Mouse (Mus musculus) heart, postnatal 0 days (tissue): ENCODE results near the gene Gm21887. TPM values are rescaled to one million over a fixed set of nuclear protein-coding genes. Genes with fewer than 3 reads are reported as not detected.
"Not testable (repeated sequence)": the region's sequence is repeated elsewhere in the genome, so short reads cannot be mapped to it uniquely, and the experiment has no call there.

Experiments used
- ATAC-seq: fragments of 200-750 bp; cut with Nextera tagmentation; 2 replicates; pipeline ENCODE4 v1.8.0; 2017; ENCODE audit warnings: low read depth, moderate number of reproducible peaks, moderate library complexity; ENCODE audit not compliant: insufficient read depth
- DNase-seq: peaks from one replicate; pipeline ENCODE4 v3.0.0-alpha.2; 2016; ENCODE audit warnings: low spot score
- H3K27ac ChIP-seq: fragments of 300-500 bp; sonication (generic); 2 replicates; pipeline ENCODE4 v1.5.1; 2014; ENCODE audit warnings: low read depth, mild to moderate bottlenecking
- H3K27me3 ChIP-seq: fragments of 300-500 bp; sonication (generic); 2 replicates; pipeline ENCODE4 v1.6.1; 2014; ENCODE audit warnings: low read length, mixed read lengths; ENCODE audit not compliant: control insufficient read depth, insufficient read depth
- H3K36me3 ChIP-seq: fragments of 300-500 bp; sonication (generic); replicated peaks from 2 replicates; pipeline ENCODE4 v1.6.1; 2014; ENCODE audit warnings: low read length, mixed read lengths; ENCODE audit not compliant: control insufficient read depth, insufficient read depth
- H3K4me1 ChIP-seq: fragments of 300-500 bp; sonication (generic); 2 replicates; pipeline ENCODE4 v1.6.1; 2014; ENCODE audit warnings: antibody characterized with exemption; ENCODE audit not compliant: control insufficient read depth, insufficient read depth
- H3K4me2 ChIP-seq: fragments of 300-500 bp; sonication (generic); 2 replicates; pipeline ENCODE4 v1.6.1; 2014; ENCODE audit warnings: low read depth, mild to moderate bottlenecking, low read length, moderate library complexity
- H3K4me3 ChIP-seq: fragments of 300-500 bp; sonication (generic); 2 replicates; pipeline ENCODE4 v1.5.1; 2014; ENCODE audit warnings: low read depth, low read length
- H3K9ac ChIP-seq: fragments of 300-500 bp; sonication (generic); replicated peaks from 2 replicates; pipeline ENCODE4 v1.6.1; 2014; ENCODE audit warnings: low read depth, low read length, mixed read lengths
- H3K9me3 ChIP-seq: fragments of 300-500 bp; sonication (generic); replicated peaks from 2 replicates; pipeline ENCODE4 v1.6.1; 2016; ENCODE audit warnings: low read length; ENCODE audit not compliant: control insufficient read depth
- CTCF ChIP-seq: IDR thresholded peaks from 2 replicates; pipeline ENCODE4 v1.5.1; 2016; ENCODE audit warnings: antibody characterized with exemption, control low read depth, low read depth
- WGBS: fragments of 180-500 bp; shearing (Covaris S2); extraction: QIAGEN DNeasy Blood & Tissue Kit; methylation state at CpG from one replicate; pipeline ENCODE4 v1.1.7; 2014; 5-methylcytosine and 5-hydroxymethylcytosine counted together
- polyA plus RNA-seq: library from polyadenylated mRNA; unstranded; fragments of >200 nt; fragmentation: Nextera tagmentation; extraction: Ambion mirVana; gene quantifications from 2 replicates; pipeline ENCODE4 v1.2.1, GENCODE M21; 2015
- total RNA-seq: library from RNA; depleted of rRNA; stranded (reverse); fragments of >200 nt; gene quantifications from 2 replicates; pipeline ENCODE4 v1.2.3, GENCODE M21; 2014; ENCODE audit warnings: low replicate concordance

Gm21887 gene
- total and polyA plus RNA-seq, 2 experiments from 2014 or later = 0.88 to 32.6 TPM

GRCm38 (mm10) chrX:170004793-170005192, 4.7 kb upstream of the Gm21887 start:
- WGBS = 46% methylated on average over 5 of the region's 5 CpGs
- H3K36me3 ChIP-seq, DNase-seq, H3K27me3 ChIP-seq, H3K9ac ChIP-seq, H3K4me1 ChIP-seq, H3K4me2 ChIP-seq, ATAC-seq, H3K4me3 ChIP-seq, H3K27ac ChIP-seq: not testable (repeated sequence)
- H3K9me3 ChIP-seq = peaks cover 27% of the 10 kb centered on the region

- not testable (repeated sequence) for H3K27ac ChIP-seq, H3K9ac ChIP-seq, H3K27me3 ChIP-seq, ATAC-seq, H3K4me2 ChIP-seq, DNase-seq, H3K36me3 ChIP-seq, H3K4me3 ChIP-seq, H3K4me1 ChIP-seq
- 29% methylated on average over 13 of the region's 13 CpGs for WGBS
- H3K9me3 ChIP-seq = peaks cover 27% of the 10 kb centered on the region
Measured at GRCm38 (mm10) chrX:170005194-170005593, 4.3 kb upstream of the Gm21887 start.

GRCm38 (mm10) chrX:170005695-170006297, 3.7 kb upstream of the Gm21887 start:
- not testable (repeated sequence) for H3K27me3 ChIP-seq, DNase-seq, H3K4me1 ChIP-seq, H3K4me3 ChIP-seq, H3K4me2 ChIP-seq, H3K27ac ChIP-seq, H3K36me3 ChIP-seq, ATAC-seq, H3K9ac ChIP-seq
- H3K9me3 ChIP-seq = peaks cover 26% of the 10 kb centered on the region
- 65% methylated on average over 1 of the region's 1 CpGs for WGBS

- 63% methylated on average over 3 of the region's 3 CpGs for WGBS
- not testable (repeated sequence) for H3K27ac ChIP-seq, H3K4me3 ChIP-seq, ATAC-seq, H3K36me3 ChIP-seq, H3K4me2 ChIP-seq, H3K9ac ChIP-seq, H3K27me3 ChIP-seq, H3K4me1 ChIP-seq
- DNase-seq = peak; percentile 2
- peaks cover 30% of the 10 kb centered on the region for H3K9me3 ChIP-seq
Measured at GRCm38 (mm10) chrX:170006694-170007247, 2.7 kb upstream of the Gm21887 start.

- peaks cover 30% of the 10 kb centered on the region for H3K9me3 ChIP-seq
Measured at GRCm38 (mm10) chrX:170007375-170008178, 1.9 kb upstream of the Gm21887 start.

GRCm38 (mm10) chrX:170008179-170008467, 1.3 kb upstream of the Gm21887 start:
- not testable (repeated sequence) for H3K9ac ChIP-seq, H3K27me3 ChIP-seq, H3K36me3 ChIP-seq, H3K4me3 ChIP-seq, H3K4me1 ChIP-seq, H3K27ac ChIP-seq, H3K4me2 ChIP-seq, ATAC-seq
- H3K9me3 ChIP-seq = peaks cover 30% of the 10 kb centered on the region
- DNase-seq = peak; percentile 3

More at GRCm38 (mm10) chrX:170007375-170008178, 1.9 kb upstream of the Gm21887 start:
- H3K4me2 ChIP-seq, ATAC-seq, H3K27ac ChIP-seq, H3K4me1 ChIP-seq, H3K36me3 ChIP-seq, H3K4me3 ChIP-seq, H3K27me3 ChIP-seq, H3K9ac ChIP-seq: not testable (repeated sequence)
- peak; percentile 2 for DNase-seq
- 0 out of 2 replicates have a peak, but pooled peaks have one; percentile 7 for TF ChIP-seq CTCF
- 53% methylated on average over 2 of the region's 2 CpGs for WGBS

- H3K9ac ChIP-seq, H3K27me3 ChIP-seq, H3K36me3 ChIP-seq, H3K27ac ChIP-seq, H3K4me3 ChIP-seq, H3K4me1 ChIP-seq, H3K4me2 ChIP-seq, ATAC-seq: not testable (repeated sequence)
- peak; percentile 4 for DNase-seq
- WGBS = 47% methylated on average over 3 of the region's 3 CpGs
- peaks cover 30% of the 10 kb centered on the region for H3K9me3 ChIP-seq
Measured at GRCm38 (mm10) chrX:170008584-170008983, 875 bp upstream of the Gm21887 start.

- Histone ChIP-seq H3K9ac (peak overlapping the region; percentile 76), H3K9me3 (peaks cover 30% of the 10 kb centered on the region), H3K4me3 (peak overlapping the region; percentile 61), H3K27ac (peak overlapping the region; percentile 73)
- ATAC-seq = peak; percentile 95
- 64% methylated on average over 25 of the region's 25 CpGs for WGBS
- not testable (repeated sequence) for H3K4me1 ChIP-seq, H3K36me3 ChIP-seq, H3K27me3 ChIP-seq, H3K4me2 ChIP-seq
- peak; percentile 99 for DNase-seq
Measured at GRCm38 (mm10) chrX:170009801-170010221, 352 bp downstream of the Gm21887 start.
